ENCODE assay signal across 24 mouse cellular contexts in genomic region chr10:128664808-128665207, GRCm38 (mm10). TPM values are rescaled to one million over a fixed set of nuclear protein-coding genes. Genes with fewer than 3 reads are reported as not detected.
A peak's percentile ranks its signal among the peaks of the same experiment; 100 is the strongest.
DNase-seq lines count a peak whose midpoint lies in the region; ATAC-seq and TF ChIP-seq lines count a peak whose summit lies in the region.
"Had no signal": no experiment of that assay in that cellular context is flagged by ENCODE, and none has a peak within 500 bp of the region (broad histone marks: within the 10 kb centered on the region; RNA-seq: fewer than 3 reads in every experiment).

No protein-coding gene starts in this region.

- no peak for TF ChIP-seq CTCF in MEL (IDR thresholded peaks at IDR 0.05 in 2 of 3, conservative IDR thresholded peaks at IDR 0.05 in 1 of 3; ENCODE audit: control insufficient read depth in 1 of 3, insufficient read depth in 1 of 3, low read depth in 2 of 3, low read length in 3 of 3, poor library complexity in 1 of 3, severe bottlenecking in 1 of 3)
- TF ChIP-seq CTCF in liver, postnatal 0 days (IDR thresholded peaks at IDR 0.05; ENCODE audit: low read depth): no peak
- no peak for TF ChIP-seq CTCF in kidney, adult 2 months (conservative IDR thresholded peaks at IDR 0.05; ENCODE audit: insufficient read depth, insufficient read length, low read depth, low read length)

- peak; percentile 41; a peak in 2 of 4 replicates for TF ChIP-seq EP300 in MEL (IDR thresholded peaks at IDR 0.05; ENCODE audit: low read depth in 1 of 2, low read length in 2 of 2)
- TF ChIP-seq EP300 in liver, postnatal 0 days (IDR thresholded peaks at IDR 0.05; ENCODE audit: low read depth): peak; percentile 86

- H3K36me3 ChIP-seq in MEL (ENCODE audit: control insufficient read depth in 1 of 2, insufficient read depth in 2 of 2, low read length in 2 of 2): peaks cover 0 to 31% of the 10 kb centered on the region in 2 experiments; a peak in 2 of 4 replicates
- H3K36me3 ChIP-seq in liver, embryonic 13.5 days: no peaks in the 10 kb centered on the region
- no peaks in the 10 kb centered on the region for H3K36me3 ChIP-seq in liver, postnatal 0 days (replicated peaks; ENCODE audit: insufficient read depth, low read length)
- no peaks in the 10 kb centered on the region for H3K36me3 ChIP-seq in kidney, adult 2 months (ENCODE audit: control insufficient read depth, insufficient read depth, low read length)
- H3K36me3 ChIP-seq in midbrain, embryonic 11.5 days (ENCODE audit: control insufficient read depth, insufficient read depth, low read length): no peaks in the 10 kb centered on the region
- H3K36me3 ChIP-seq: embryonic facial prominence, embryonic 10.5 days; forebrain, embryonic 12.5 days; G1E; heart, embryonic 15.5 days; hindbrain, embryonic 10.5 days had no signal

- H3K79me2 ChIP-seq in MEL (ENCODE audit: control insufficient read depth, insufficient read depth, low read length, poor library complexity): no peaks in the 10 kb centered on the region

- H3K27ac ChIP-seq in MEL (ENCODE audit: control insufficient read depth, low read depth, low read length): no peak overlapping the region
- peak overlapping the region; percentile 66 for H3K27ac ChIP-seq in liver, embryonic 13.5 days
- H3K27ac ChIP-seq in liver, postnatal 0 days (ENCODE audit: low read depth): peak overlapping the region; percentile 41; the same call in 1 of the 2 replicates
- no peak overlapping the region for H3K27ac ChIP-seq in kidney, adult 2 months (ENCODE audit: insufficient read depth, low read depth, low read length)
- H3K27ac ChIP-seq in midbrain, embryonic 11.5 days (ENCODE audit: low read depth, low read length): no peak overlapping the region
- H3K27ac ChIP-seq: embryonic facial prominence, embryonic 10.5 days; forebrain, embryonic 12.5 days; heart, adult 2 months; heart, embryonic 15.5 days; hindbrain, embryonic 10.5 days; hindbrain, embryonic 14.5 days had no signal

- H3K9ac ChIP-seq in MEL (ENCODE audit: control insufficient read depth, low read depth, low read length, poor library complexity, severe bottlenecking): no peak overlapping the region
- no peak overlapping the region for H3K9ac ChIP-seq in liver, embryonic 13.5 days
- no peak overlapping the region for H3K9ac ChIP-seq in liver, postnatal 0 days (replicated peaks)
- no peak overlapping the region for H3K9ac ChIP-seq in midbrain, embryonic 11.5 days (ENCODE audit: low read length)
- H3K9ac ChIP-seq: forebrain, embryonic 12.5 days; heart, embryonic 15.5 days; hindbrain, embryonic 14.5 days had no signal

- ATAC-seq in erythroid progenitor cell, adult 5-6 weeks (replicated peaks; ENCODE audit: low FRiP score, poor library complexity, severe bottlenecking): peak; percentile 80
- ATAC-seq in liver, embryonic 13.5 days (ENCODE audit: low read depth): peak; percentile 82
- peak; percentile 86 for ATAC-seq in liver, postnatal 0 days
- no peak for ATAC-seq in midbrain, embryonic 11.5 days (ENCODE audit: low FRiP score)
- ATAC-seq: CD4-positive, CD25-positive, alpha-beta regulatory T cell, adult 4 months; forebrain, embryonic 16.5 days had no signal

- no peak for TF ChIP-seq RAD21 in MEL (IDR thresholded peaks at IDR 0.05; ENCODE audit: low read depth, low read length)

- peak overlapping the region; percentile 42 for H3K4me2 ChIP-seq in liver, embryonic 13.5 days
- peak overlapping the region; percentile 10 for H3K4me2 ChIP-seq in liver, postnatal 0 days (ENCODE audit: low read depth, low read length)
- H3K4me2 ChIP-seq in midbrain, embryonic 11.5 days: no peak overlapping the region
- H3K4me2 ChIP-seq: forebrain, embryonic 12.5 days; heart, embryonic 11.5 days; heart, embryonic 15.5 days; hindbrain, embryonic 14.5 days had no signal

- H3K9me3 ChIP-seq in MEL (replicated peaks; ENCODE audit: insufficient read depth, low read length): no peaks in the 10 kb centered on the region
- no peaks in the 10 kb centered on the region for H3K9me3 ChIP-seq in liver, embryonic 13.5 days (replicated peaks)
- H3K9me3 ChIP-seq in liver, postnatal 0 days (ENCODE audit: low read length): no peaks in the 10 kb centered on the region
- no peaks in the 10 kb centered on the region for H3K9me3 ChIP-seq in midbrain, embryonic 11.5 days (ENCODE audit: control insufficient read depth, low read length)
- H3K9me3 ChIP-seq: embryonic facial prominence, embryonic 10.5 days; forebrain, embryonic 12.5 days; G1E; heart, embryonic 15.5 days; hindbrain, embryonic 10.5 days had no signal

- H3K27me3 ChIP-seq in MEL (ENCODE audit: control insufficient read depth in 1 of 2, insufficient read depth in 2 of 2, low read length in 2 of 2): no peaks in the 10 kb centered on the region
- peaks cover 33% of the 10 kb centered on the region for H3K27me3 ChIP-seq in liver, embryonic 13.5 days
- peaks cover 12% of the 10 kb centered on the region; the same call in 1 of the 2 replicates for H3K27me3 ChIP-seq in liver, postnatal 0 days (ENCODE audit: insufficient read depth, low read length)
- no peaks in the 10 kb centered on the region for H3K27me3 ChIP-seq in kidney, adult 2 months (replicated peaks; ENCODE audit: control insufficient read depth, insufficient read depth, low read length)
- H3K27me3 ChIP-seq in midbrain, embryonic 11.5 days (ENCODE audit: control insufficient read depth, insufficient read depth, low read length): no peaks in the 10 kb centered on the region
- H3K27me3 ChIP-seq: forebrain, embryonic 12.5 days; heart, embryonic 15.5 days had no signal

- 14% methylated on average over 3 of the region's 3 CpGs for WGBS in liver, embryonic 13.5 days (ENCODE audit: insufficient replicate concordance)
- WGBS in liver, postnatal 0 days (ENCODE audit: insufficient replicate concordance): 53% methylated on average over 3 of the region's 3 CpGs
- WGBS in kidney, adult 2 months: 74% methylated on average over 3 of the region's 3 CpGs
- 74% methylated on average over 3 of the region's 3 CpGs for WGBS in midbrain, embryonic 11.5 days

- peaks cover 13 to 20% of the 10 kb centered on the region in 2 experiments for H3K4me1 ChIP-seq in MEL (ENCODE audit: control insufficient read depth in 1 of 2, insufficient read depth in 2 of 2, low read length in 2 of 2)
- peaks cover 54% of the 10 kb centered on the region for H3K4me1 ChIP-seq in liver, embryonic 13.5 days (replicated peaks)
- H3K4me1 ChIP-seq in liver, postnatal 0 days (ENCODE audit: insufficient read depth): peaks cover 18% of the 10 kb centered on the region
- H3K4me1 ChIP-seq in kidney, adult 2 months (ENCODE audit: control insufficient read depth, insufficient read depth, low read length): peaks cover 3% of the 10 kb centered on the region; the same call in 1 of the 2 replicates
- peaks cover 7% of the 10 kb centered on the region for H3K4me1 ChIP-seq in midbrain, embryonic 11.5 days (ENCODE audit: control insufficient read depth, insufficient read depth, low read length)

- DNase-seq in MEL (ENCODE audit: low read depth, low spot score): peak; percentile 30
- peak; percentile 45 for DNase-seq in liver, embryonic 13.5 days
- DNase-seq in liver, postnatal 0 days: no peak
- DNase-seq in kidney, adult 2 months: no peak
- DNase-seq in spleen, adult 18-20 months: no peak
- no peak for DNase-seq in midbrain, embryonic 11.5 days (ENCODE audit: low spot score, missing footprints)
- DNase-seq in left cerebral cortex, adult 9 months (ENCODE audit: low spot score in 2 of 2): no peak
- DNase-seq: adrenal gland, postnatal 10 days; B cell, adult 2 months; cerebellum, adult 18-20 months; cerebellum, adult 9-11 months; gastrocnemius, postnatal 10 days; heart, adult 2 months; heart, postnatal 14 days had no signal

- H3K4me3 ChIP-seq in MEL (ENCODE audit: control insufficient read depth in 1 of 2, insufficient read depth in 1 of 2, low read depth in 2 of 2, low read length in 2 of 2): no peak overlapping the region
- no peak overlapping the region for H3K4me3 ChIP-seq in liver, embryonic 13.5 days (replicated peaks)
- no peak overlapping the region for H3K4me3 ChIP-seq in liver, postnatal 0 days (ENCODE audit: low read depth, low read length)
- no peak overlapping the region for H3K4me3 ChIP-seq in kidney, adult 2 months (ENCODE audit: insufficient read depth, low read depth, low read length)
- no peak overlapping the region for H3K4me3 ChIP-seq in midbrain, embryonic 11.5 days (ENCODE audit: low read depth, low read length)
- H3K4me3 ChIP-seq: embryonic facial prominence, embryonic 10.5 days; forebrain, embryonic 12.5 days; heart, adult 2 months; heart, embryonic 15.5 days; hindbrain, embryonic 10.5 days had no signal

- no peak for TF ChIP-seq POLR2A in MEL (IDR thresholded peaks at IDR 0.05; ENCODE audit: control insufficient read depth in 1 of 2, insufficient read depth in 1 of 2, low read depth in 1 of 2, low read length in 2 of 2, poor library complexity in 1 of 2)
- TF ChIP-seq POLR2A in kidney, adult 2 months (IDR thresholded peaks at IDR 0.05; ENCODE audit: low read depth, low read length): no peak

RNA-seq across cellular contexts. Expression of gene Suox, which starts 9.1 kb away (rescaled TPM):
- 4.7 and 4.9 TPM in 2 replicates for total RNA-seq in MEL (2012; rRNA removed)
- polyA plus RNA-seq in MEL (2012; ENCODE audit: insufficient read depth in 1 of 2, insufficient read length in 2 of 2, low read depth in 1 of 2, low replicate concordance in 2 of 2, missing spikeins in 1 of 2): 1 to 10 TPM in 1 of 2 experiments, not detected in 1; 7.2 TPM
- 21.4 and 35.7 TPM in 2 replicates for total RNA-seq in erythroid progenitor cell, adult 5-6 weeks (2015; ENCODE audit: low replicate concordance)
- 27.7 and 43.4 TPM in 2 replicates for total RNA-seq in erythroid progenitor cell, adult 5-6 weeks (2017; ENCODE audit: low replicate concordance)
- 10.7 and 13.9 TPM in 2 replicates for polyA plus RNA-seq in liver, embryonic 13.5 days (2015; fragmentation: Nextera tagmentation; extraction: Ambion mirVana)
- polyA plus RNA-seq in liver, postnatal 0 days (2015; fragmentation: Nextera tagmentation; extraction: Ambion mirVana): 27.7 and 27.9 TPM in 2 replicates
- 76.3 and 84.1 TPM in 2 replicates for polyA plus RNA-seq in kidney, adult 2 months (2012; rRNA removed)
- 12.5 and 12.7 TPM in 2 replicates for polyA plus RNA-seq in midbrain, embryonic 11.5 days (2014; fragmentation: Nextera tagmentation; extraction: Ambion mirVana)

RNA-seq across cellular contexts. Expression of gene Ikzf4, which starts 19.0 kb away (rescaled TPM):
- total RNA-seq in MEL (2012; rRNA removed): not detected in 2 replicates
- polyA plus RNA-seq in MEL (2012; ENCODE audit: insufficient read depth in 1 of 2, insufficient read length in 2 of 2, low read depth in 1 of 2, low replicate concordance in 2 of 2, missing spikeins in 1 of 2): under 1 TPM in 1 of 2 experiments, not detected in 1; 0.03 TPM
- not detected in 2 replicates for total RNA-seq in erythroid progenitor cell, adult 5-6 weeks (2015; ENCODE audit: low replicate concordance)
- total RNA-seq in erythroid progenitor cell, adult 5-6 weeks (2017; ENCODE audit: low replicate concordance): not detected in 2 replicates
- polyA plus RNA-seq in liver, embryonic 13.5 days (2015; fragmentation: Nextera tagmentation; extraction: Ambion mirVana): 0.12 and 0.21 TPM in 2 replicates
- 0.18 and 0.40 TPM in 2 replicates for polyA plus RNA-seq in liver, postnatal 0 days (2015; fragmentation: Nextera tagmentation; extraction: Ambion mirVana)
- 2.9 and 3.2 TPM in 2 replicates for polyA plus RNA-seq in kidney, adult 2 months (2012; rRNA removed)
- 3.8 and 4.2 TPM in 2 replicates for polyA plus RNA-seq in midbrain, embryonic 11.5 days (2014; fragmentation: Nextera tagmentation; extraction: Ambion mirVana)

RNA-seq across cellular contexts. Expression of gene Rab5b, which starts 31.3 kb away (rescaled TPM):
- 16.2 and 18.7 TPM in 2 replicates for total RNA-seq in MEL (2012; rRNA removed)
- 10 to 100 TPM; 23.3 to 45.7 TPM for polyA plus RNA-seq in MEL (2012; ENCODE audit: insufficient read depth in 1 of 2, insufficient read length in 2 of 2, low read depth in 1 of 2, low replicate concordance in 2 of 2, missing spikeins in 1 of 2)
- total RNA-seq in erythroid progenitor cell, adult 5-6 weeks (2015; ENCODE audit: low replicate concordance): 30.6 and 54.1 TPM in 2 replicates
- 37.7 and 46.8 TPM in 2 replicates for total RNA-seq in erythroid progenitor cell, adult 5-6 weeks (2017; ENCODE audit: low replicate concordance)
- polyA plus RNA-seq in liver, embryonic 13.5 days (2015; fragmentation: Nextera tagmentation; extraction: Ambion mirVana): 24.5 and 31.4 TPM in 2 replicates
- 23.0 and 26.2 TPM in 2 replicates for polyA plus RNA-seq in liver, postnatal 0 days (2015; fragmentation: Nextera tagmentation; extraction: Ambion mirVana)
- 101 and 111 TPM in 2 replicates for polyA plus RNA-seq in kidney, adult 2 months (2012; rRNA removed)
- 80.1 and 82.6 TPM in 2 replicates for polyA plus RNA-seq in midbrain, embryonic 11.5 days (2014; fragmentation: Nextera tagmentation; extraction: Ambion mirVana)

RNA-seq across cellular contexts. Expression of gene Rps26, which starts 38.3 kb away (rescaled TPM):
- 2,338 and 2,523 TPM in 2 replicates for total RNA-seq in MEL (2012; rRNA removed)
- 1,000 to 10,000 TPM in 1 of 2 experiments, not detected in 1; 2,530 TPM for polyA plus RNA-seq in MEL (2012; ENCODE audit: insufficient read depth in 1 of 2, insufficient read length in 2 of 2, low read depth in 1 of 2, low replicate concordance in 2 of 2, missing spikeins in 1 of 2)
- 581 and 593 TPM in 2 replicates for total RNA-seq in erythroid progenitor cell, adult 5-6 weeks (2015; ENCODE audit: low replicate concordance)
- 151 and 338 TPM in 2 replicates for total RNA-seq in erythroid progenitor cell, adult 5-6 weeks (2017; ENCODE audit: low replicate concordance)
- 486 and 551 TPM in 2 replicates for polyA plus RNA-seq in liver, embryonic 13.5 days (2015; fragmentation: Nextera tagmentation; extraction: Ambion mirVana)
- 469 and 517 TPM in 2 replicates for polyA plus RNA-seq in liver, postnatal 0 days (2015; fragmentation: Nextera tagmentation; extraction: Ambion mirVana)
- 520 and 798 TPM in 2 replicates for polyA plus RNA-seq in kidney, adult 2 months (2012; rRNA removed)
- polyA plus RNA-seq in midbrain, embryonic 11.5 days (2014; fragmentation: Nextera tagmentation; extraction: Ambion mirVana): 588 and 638 TPM in 2 replicates

RNA-seq across cellular contexts. Expression of gene Pmel, which starts 39.2 kb away (rescaled TPM):
- total RNA-seq in MEL (2012; rRNA removed): 0.13 and 0.15 TPM in 2 replicates
- under 1 TPM in 1 of 2 experiments, not detected in 1; 0.45 TPM for polyA plus RNA-seq in MEL (2012; ENCODE audit: insufficient read depth in 1 of 2, insufficient read length in 2 of 2, low read depth in 1 of 2, low replicate concordance in 2 of 2, missing spikeins in 1 of 2)
- not detected in 2 replicates for total RNA-seq in erythroid progenitor cell, adult 5-6 weeks (2015; ENCODE audit: low replicate concordance)
- total RNA-seq in erythroid progenitor cell, adult 5-6 weeks (2017; ENCODE audit: low replicate concordance): 0.39 TPM in 1 of 2 replicates, not detected in the other
- 0.30 and 0.52 TPM in 2 replicates for polyA plus RNA-seq in liver, embryonic 13.5 days (2015; fragmentation: Nextera tagmentation; extraction: Ambion mirVana)
- 0.46 and 0.69 TPM in 2 replicates for polyA plus RNA-seq in liver, postnatal 0 days (2015; fragmentation: Nextera tagmentation; extraction: Ambion mirVana)
- polyA plus RNA-seq in kidney, adult 2 months (2012; rRNA removed): 0.61 and 1.0 TPM in 2 replicates
- polyA plus RNA-seq in midbrain, embryonic 11.5 days (2014; fragmentation: Nextera tagmentation; extraction: Ambion mirVana): 2.2 and 3.1 TPM in 2 replicates

Comparison
In these comparisons a context has a peak if more than half of its experiments do, and no peak if none do; other contexts are left out.
1. DNase-seq: peak in MEL (single experiment) and liver, embryonic 13.5 days (single experiment); none in liver, postnatal 0 days (single experiment), kidney, adult 2 months (single experiment), spleen, adult 18-20 months (0 of 2), midbrain, embryonic 11.5 days (single experiment) and left cerebral cortex, adult 9 months (0 of 2).
2. H3K27ac ChIP-seq: peak in liver, embryonic 13.5 days (single experiment) and liver, postnatal 0 days (single experiment); none in MEL (single experiment), kidney, adult 2 months (single experiment) and midbrain, embryonic 11.5 days (single experiment).